Mouse (Mus musculus) adrenal gland, postnatal 4 days (tissue): Measurements from ENCODE around the gene Smg6. TPM values are rescaled to one million over a fixed set of nuclear protein-coding genes. Genes with fewer than 3 reads are reported as not detected.
A peak's percentile ranks its signal among the peaks of the same experiment; 100 is the strongest.

ENCODE experiments used
- DNase-seq, 2 experiments: peaks; one replicate each; pipeline ENCODE4 v3.0.0; 2021 to 2022; ENCODE audit warnings: low spot score in 2 of 2, mixed read lengths in 2 of 2
- long read RNA-seq, 2 experiments: library from polyadenylated mRNA; stranded (forward); transcript quantifications; one replicate each; pipeline ENCODE4 v2.0.0; 2021
- total RNA-seq, 2 experiments: library from RNA; stranded (reverse); gene quantifications; 2 replicates each; pipeline ENCODE4 v1.2.3; 2021

Gene Smg6
- total RNA-seq: 10 to 100 TPM; 32.7 to 37.8 TPM
- long read RNA-seq, experiment 1, full-length matches to known transcripts: 1 of 17 reads
- long read RNA-seq, experiment 1, partial matches to known transcripts: 9 of 17 reads
- long read RNA-seq, experiment 1, other reads (novel, unspliced or antisense): 7 of 17 reads
- long read RNA-seq, experiment 2, full-length matches to known transcripts: 6 of 25 reads
- long read RNA-seq, experiment 2, partial matches to known transcripts: 11 of 25 reads
- long read RNA-seq, experiment 2, other reads (novel, unspliced or antisense): 8 of 25 reads

DNA sequence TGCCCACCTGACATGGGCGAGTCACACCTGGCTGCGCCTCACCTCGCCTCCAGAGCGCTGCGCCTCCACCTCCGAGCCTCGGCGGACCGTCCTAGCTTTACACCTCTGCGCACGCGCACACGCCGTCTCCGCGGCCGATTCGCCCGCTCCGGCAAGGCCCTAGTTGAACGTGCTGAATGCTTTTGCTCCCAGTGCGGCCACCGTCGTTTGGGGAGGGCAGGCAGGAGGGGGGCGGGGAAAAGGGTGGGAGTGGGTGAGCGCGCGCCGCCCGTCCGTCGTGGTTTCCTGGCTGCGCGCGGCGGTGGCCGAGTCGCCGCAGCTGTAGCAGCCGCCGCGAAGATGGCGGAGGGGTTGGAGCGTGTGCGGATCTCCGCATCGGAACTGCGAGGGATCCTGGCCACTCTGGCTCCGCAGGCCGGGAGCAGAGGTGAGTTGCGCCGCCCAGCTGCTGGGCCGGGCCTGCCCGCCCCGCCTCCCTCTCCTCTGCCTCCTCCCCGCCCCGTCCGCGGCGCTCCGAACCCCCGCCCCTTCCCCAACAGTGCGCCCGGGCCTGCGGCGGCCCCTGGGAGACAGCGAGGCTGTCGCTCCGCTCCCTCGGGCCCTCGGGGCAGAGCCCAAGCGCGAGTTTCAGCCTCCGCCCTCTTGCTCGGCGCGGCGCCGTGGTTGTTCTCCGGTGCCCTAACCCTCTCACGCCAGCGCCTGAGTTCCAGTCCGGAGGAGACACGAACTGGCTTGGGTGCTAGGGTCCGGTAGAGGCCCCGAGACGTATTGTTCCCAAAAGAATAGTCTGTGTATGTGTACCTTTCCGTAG is at the start of gene Smg6, which contains the start of gene Srr:
Gene Smg6, plus strand, starts transcription at position 247 of the 811 bp plus-strand sequence.
Gene Srr, minus strand, starts transcription at position 372 of the 811 bp plus-strand sequence.
- peak; percentile 82 to 93 for DNase-seq

DNA sequence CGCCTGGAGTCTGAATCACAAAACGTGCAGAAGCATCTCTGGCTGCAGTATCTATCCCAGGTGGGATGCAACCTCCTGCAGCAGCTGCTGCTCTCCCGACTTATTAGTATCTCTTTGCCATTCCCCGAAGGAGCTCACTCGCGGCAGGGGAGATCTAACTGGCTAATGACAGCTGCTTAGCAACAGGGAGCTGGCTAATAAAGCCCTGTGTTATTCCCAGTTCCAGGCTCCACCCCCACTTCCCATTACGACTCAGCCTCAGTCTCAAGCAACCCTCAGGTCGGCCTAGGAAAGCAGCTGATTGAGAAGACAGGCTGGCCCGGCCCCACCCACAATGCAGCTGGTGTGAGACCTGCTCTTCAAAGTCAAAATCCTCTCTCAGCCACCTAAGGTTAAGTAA is 48.8 kb upstream of the Smg6 start:
- DNase-seq: no peak

DNA sequence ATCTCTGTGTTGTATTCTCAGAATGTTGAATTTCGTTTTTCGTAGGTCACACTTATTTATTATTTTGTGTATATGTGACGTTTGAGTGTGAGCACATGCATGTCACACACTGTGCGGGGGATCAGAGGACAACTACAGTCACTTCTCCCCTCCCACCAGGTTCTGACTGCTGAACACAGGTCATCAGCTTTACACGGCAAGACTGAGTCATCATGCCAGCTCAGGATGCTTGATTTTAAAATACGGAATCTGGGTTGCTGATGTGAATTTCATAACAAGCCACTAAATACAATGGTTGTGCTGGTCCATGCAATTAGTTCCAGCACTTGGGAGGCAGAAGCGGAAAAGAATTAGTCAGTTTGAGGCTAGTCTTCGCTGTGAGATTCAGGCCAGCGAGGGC is 44.6 kb upstream of the Smg6 start:
- DNase-seq: no peak

DNA sequence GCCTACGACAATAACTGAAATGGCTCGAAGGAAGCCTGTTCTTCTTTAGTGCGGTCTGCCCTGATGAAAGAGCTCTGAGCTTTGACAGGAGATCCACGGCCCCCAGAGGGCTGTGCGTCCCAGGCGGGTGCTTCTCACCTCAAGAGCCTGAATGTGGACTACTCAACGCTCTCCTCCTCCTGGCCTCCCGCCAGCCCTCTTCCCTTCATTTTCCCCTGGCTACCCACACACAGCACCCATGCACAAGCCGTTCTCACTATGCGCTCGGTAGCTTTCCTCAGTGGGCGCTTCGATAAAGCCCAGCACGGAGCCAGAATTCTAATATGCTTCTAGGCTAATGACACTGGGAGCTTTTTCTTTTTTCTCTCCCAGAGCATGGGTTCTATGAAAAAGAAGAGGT is 43.6 kb upstream of the Smg6 start:
- no peak for DNase-seq

DNA sequence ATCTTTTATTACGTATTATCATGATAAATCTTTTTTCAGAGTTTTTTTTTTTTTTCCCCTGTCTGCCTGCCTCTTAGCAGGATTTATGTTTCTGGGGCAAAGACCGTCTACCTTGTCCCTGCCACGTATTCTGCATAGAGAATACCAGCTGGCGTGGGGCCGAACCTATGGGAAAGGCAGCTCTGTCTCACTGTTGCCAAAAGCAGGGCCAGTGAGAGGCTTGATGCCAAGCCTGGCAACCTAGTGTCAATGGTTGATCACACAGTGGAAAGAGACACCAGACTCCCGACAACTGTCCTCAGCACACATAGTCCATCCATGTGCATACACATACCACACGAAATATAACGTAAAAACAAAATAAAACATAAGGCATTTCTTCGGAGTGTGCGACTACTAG is 42.5 kb upstream of the Smg6 start:
- no peak for DNase-seq

DNA sequence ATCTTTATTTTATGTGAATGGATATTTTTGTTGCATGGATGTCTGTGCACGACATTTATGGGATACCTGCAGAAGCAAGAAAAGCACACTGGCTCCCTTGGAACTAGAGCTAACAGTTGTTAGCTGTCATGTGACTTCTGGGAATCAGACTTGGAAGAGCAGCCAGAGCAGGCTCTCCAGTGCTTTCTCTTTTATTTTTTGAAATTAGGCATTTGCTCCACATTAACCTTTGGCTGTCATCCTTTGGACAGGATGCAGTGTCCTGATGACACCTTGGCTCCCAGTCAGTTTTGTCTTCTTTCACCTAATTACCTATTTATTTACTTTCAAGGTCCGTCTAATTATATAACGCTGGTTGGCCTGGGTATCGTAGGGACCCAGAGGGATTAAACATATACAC is 31.0 kb upstream of the Smg6 start:
- no peak for DNase-seq

DNA sequence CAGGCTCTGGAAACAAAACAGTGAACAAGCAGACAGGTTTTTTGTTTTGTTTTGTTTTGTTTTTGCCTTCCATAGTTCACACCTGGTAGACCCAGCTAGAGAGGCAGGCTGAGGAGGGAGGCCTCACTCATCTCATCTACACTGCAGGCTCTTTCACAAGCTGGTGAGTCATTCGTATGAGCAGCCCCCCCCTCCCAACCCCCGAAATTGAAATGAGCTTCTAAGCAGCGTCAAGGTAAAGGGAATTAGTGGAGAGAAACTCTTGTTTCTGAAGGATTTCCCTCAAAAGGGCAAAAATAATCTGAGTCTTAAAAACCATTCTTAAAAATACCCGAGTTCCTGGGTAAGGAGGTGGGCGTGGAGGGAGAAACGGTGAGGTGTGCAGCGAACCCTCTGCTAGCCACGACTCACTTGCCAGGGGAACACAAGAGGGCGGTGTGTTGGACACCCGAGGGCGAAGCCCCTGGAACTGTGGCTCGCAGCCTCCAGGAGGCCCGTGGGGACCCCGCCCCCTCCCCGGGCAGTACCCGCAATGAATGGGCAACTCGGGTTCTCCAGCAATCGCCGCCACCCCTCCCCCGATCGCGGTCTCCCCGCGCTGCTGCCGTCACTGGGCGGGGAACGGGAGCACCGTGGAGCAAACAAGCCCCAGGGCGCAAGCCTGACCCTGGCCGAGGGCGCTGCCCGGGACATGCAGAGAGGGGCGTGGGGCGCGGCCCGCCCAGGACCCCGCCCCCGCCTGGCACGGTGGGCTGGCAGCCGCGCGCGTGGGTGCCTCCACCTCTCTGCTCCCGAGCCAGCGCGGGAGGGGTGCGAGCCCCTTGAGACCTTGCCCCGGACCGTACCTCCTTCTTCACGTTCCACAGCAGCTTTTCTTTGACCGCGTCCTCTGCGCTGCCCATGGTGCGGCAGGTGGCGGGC is 29.4 kb upstream of the Smg6 start:
- DNase-seq: peak; percentile 38 to 66

DNA sequence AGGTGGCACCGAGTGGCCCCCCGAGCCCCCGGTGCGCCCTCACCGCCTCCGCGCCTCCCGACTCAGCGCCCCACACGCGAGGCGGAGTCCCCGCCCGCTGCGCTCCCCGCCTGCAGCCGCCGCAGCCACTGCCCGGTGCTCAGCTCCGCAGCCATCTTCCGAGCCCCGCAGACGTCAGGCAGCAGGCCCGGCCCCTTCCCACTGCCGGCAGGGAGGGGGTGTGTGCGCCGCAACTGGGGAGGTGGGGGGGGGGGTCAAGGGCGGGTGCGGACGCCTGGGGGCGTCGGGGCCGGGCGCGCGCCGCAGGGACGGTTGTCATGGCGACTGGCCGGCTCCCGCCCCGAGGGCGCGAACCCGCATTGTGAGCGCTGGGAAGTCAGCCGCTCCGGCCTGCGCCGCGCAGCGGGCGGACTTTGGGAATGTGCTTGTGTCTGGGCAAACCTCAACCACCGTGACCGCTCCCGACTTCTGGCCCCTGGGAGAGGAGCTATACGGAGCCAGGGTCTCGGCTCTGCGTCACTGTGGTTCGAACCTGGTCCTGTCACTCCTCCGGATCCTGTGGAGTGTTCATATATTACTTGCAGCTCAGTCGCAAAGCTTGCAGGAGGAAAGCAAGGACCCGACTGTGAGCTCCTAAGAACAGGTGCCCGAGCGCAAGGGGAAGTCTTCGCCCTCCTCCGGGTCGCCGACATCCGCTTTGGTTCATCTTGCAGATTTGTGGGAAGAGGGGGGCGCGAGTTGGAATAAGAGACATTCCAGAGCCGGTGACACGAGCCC is 28.5 kb upstream of the Smg6 start, which contains the start of gene Sgsm2:
Gene Sgsm2, minus strand, starts transcription at position 160 of the 777 bp plus-strand sequence.
- DNase-seq: peak; percentile 44 to 47

DNA sequence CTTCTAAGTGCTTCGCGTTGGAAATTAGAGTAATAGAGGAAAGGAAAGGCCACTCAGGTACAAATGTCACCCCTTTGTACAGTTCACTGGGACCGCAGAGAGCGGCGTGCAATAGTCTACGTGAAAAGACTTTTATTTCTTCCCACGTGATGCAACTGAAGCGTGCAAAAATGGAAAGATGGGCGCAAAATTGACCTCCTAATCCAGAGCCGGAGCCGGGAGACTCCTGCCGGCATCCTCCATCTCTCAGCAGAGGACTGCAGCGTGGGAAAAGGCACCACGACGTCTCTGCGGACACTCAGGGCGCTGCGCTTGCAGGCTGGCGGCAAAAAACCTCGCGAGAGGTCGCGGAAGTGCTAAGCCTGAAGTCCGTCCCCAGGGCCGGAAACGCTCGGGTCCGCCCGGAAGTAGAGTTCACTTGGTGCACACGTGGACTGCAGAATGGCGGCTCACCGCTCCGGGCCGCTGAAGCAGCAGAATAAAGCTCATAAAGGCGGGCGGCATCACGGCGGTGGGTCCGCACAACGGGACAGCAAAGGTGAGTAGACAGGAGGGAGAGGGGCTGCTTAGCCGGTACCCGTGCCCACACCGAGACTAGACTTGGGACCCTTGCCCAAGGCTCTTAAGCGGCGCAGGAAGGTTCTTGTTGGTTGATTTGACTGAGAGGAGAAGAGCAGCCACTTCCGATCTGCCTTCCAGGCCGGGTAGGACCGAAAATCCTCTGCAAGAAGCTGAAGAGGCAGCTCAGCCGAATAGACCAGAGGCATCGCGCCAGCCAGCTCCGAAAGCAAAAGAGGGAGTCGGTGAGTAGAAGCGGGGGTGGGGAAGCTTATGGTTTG is 27.7 kb upstream of the Smg6 start, which contains the start of gene Tsr1:
Gene Tsr1, plus strand, starts transcription at position 394 of the 839 bp plus-strand sequence.
- DNase-seq: peak; percentile 71 to 77

DNA sequence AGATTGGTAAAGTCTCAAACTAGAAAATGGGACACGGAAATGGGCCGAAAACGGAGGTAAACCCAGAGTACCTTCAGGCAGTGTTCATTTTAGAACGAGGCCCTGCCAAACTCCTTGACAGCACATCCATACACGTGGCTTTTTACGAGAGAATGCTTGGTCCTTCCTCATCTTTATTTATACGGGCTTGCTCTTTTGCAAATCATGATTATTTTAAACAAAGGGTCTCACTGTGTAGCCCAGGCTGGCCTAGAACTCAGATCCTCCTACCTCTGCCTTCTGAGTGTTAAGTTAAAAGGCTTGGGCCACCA is 27.2 kb upstream of the Smg6 start:
- no peak for DNase-seq

DNA sequence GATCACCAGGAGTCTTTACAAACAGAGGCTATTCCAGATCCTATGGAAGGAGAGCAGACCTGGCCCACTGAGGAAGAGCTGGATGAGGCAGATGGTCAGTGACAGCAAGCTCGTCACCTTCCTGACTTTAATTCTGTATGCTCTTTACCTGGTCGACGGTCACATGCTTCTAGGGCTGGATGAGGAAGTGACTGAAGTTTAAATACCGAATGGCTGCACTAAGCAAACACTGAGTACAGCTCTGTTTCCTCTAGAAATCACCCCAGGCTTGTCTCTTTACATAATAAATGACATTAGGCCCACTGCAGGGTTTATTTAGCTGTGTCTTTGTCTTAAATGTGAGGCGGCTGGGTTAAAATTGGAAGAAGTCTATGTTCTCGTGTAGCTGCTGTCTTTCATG is 24.1 kb upstream of the Smg6 start:
- no peak for DNase-seq

DNA sequence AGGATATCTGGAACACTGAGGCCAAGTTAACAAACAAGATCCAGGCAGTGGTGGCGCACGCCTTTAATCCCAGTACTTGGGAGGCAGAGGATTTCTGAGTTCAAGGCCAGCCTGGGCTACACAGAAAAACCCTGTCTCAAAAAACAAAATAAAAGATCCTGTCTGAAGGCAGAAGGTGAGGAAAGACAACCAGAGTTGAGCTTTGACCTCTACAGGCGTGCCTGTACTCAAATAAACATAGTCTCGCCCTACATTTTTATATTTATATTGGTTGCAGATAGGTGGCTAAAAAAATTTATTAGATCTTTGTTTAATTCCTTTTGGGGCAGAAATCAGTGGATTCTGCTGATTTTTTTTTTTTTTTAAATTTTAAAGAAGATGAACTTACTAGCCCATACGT is 23.2 kb upstream of the Smg6 start:
- DNase-seq: no peak

DNA sequence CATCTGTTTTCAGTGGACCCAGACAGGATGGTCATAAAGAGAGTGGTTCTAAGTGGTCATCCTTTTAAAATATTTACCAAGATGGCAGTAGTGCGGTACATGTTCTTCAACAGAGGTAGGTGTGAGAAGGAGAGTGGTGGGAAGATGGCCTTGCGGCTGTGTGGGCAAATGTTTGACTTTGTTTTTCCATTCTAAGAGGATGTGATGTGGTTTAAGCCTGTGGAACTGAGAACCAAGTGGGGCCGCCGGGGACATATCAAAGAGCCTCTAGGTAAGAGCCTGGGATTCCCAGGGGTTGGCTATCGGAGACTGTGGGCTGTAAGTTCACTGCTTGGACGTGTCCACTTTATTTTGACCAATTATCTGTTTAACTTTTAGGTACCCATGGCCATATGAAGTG is 17.8 kb upstream of the Smg6 start:
- DNase-seq: no peak

DNA sequence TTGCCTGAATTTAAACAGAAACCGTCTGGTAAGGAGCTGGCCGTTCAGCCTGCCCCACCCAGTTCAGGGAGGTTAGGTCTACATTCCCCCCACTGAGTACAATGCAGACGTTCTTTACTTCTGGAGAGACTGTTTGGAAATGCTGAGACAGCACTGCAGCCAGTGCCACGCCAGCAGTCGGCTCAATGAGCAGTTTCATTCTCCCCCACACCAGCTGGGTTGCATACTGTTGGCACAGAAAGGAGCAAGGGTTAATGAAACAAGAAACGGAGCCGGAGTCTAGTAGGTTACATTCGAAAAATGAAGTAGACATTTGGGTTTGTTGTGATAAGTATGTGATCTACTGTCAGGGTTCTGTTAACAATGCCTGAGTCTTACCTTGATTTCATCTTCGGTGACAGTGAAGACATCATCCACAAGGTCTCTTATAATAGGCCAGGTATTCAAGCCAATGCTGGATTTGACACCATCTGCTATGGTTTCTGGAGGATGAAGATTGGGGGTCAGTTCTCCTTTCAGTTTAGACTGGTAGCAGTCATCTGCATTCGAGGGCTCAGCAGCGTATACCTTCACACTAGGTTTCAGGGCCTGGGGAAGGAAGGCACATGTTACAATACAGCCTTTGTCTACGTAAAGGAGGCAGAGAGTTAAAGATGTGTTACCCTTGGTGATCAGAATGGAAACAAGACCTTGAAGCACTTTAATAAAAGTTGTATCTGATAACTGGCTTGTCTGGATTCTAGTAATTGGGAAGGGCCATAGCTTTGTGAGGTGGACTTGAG is 16.8 kb upstream of the Smg6 start:
- DNase-seq: no peak

DNA sequence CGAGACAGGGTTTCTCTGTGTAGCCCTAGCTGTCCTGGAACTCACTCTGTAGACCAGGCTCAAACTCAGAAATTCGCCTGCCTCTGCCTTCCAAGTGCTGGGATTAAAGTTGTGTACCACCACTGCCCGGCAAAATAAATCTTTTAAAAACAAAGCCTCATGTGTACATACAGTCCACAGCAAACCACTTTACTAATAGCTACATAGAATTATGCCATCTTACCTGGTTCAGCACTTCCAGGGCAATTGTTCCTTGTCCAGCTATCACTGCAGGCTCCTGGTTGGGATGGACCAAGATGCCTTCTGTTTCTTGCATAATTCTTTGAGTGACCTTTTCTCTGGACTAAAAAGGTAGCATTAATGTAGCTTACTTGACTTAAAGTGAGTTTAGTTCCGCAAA is 15.6 kb upstream of the Smg6 start:
- no peak for DNase-seq

DNA sequence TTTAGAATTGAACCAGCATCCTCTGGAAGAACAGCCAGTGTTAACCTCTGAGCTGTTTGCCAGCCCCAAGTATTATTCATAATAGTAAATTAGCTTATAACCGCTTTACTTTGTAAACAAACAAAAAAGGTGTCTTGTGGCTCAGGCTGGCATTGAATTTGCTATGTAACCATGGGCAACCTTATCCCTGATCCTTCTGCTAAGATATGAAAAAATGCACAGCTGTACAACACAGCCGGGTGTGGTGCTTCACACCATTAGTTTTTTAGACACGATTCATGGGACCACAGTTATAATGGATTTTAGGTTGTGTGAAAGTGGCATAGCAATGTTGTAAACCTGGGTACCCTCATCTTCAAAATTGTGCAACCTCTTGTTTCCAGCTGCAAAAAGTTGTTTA is 13.1 kb upstream of the Smg6 start:
- DNase-seq: no peak

DNA sequence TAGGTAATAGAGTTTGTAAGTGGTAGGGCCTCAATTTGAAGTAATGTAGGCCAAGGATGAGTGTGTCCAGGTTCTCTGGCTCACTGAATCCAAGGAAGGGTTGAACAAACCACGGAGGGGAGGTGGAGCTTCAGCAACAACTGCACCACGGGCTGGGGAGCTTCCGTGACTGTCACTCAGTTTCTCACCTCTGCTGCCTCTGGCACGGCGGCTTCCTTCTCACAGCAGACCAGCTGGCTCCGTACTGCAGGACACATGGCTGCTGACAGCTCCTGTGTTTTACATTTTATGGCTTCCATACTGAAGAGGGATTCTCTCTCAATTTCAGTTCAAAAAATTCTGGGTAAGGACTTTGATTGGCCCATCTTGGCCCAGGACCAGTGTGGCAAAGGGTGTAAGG is 6.4 kb upstream of the Smg6 start:
- no peak for DNase-seq

DNA sequence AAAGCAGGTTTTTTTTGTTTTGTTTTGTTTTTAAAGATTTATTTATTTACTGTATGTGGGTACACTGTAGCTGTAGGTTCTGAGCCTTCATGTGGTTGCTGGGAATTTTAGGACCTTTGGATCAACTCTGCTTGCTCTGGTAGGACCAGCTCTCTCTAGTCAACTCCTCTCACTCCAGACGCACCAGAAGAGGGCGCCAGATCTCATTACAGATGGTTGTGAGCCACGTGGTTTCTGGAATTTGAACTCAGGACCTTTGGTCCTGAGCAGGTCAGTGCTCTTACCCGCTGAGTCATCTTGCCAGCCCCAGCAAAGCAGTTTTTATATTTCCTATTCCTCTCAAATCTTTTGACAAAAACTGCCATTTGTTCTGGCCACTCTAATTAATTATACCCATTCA is 1.5 kb upstream of the Smg6 start:
- DNase-seq: no peak

DNA sequence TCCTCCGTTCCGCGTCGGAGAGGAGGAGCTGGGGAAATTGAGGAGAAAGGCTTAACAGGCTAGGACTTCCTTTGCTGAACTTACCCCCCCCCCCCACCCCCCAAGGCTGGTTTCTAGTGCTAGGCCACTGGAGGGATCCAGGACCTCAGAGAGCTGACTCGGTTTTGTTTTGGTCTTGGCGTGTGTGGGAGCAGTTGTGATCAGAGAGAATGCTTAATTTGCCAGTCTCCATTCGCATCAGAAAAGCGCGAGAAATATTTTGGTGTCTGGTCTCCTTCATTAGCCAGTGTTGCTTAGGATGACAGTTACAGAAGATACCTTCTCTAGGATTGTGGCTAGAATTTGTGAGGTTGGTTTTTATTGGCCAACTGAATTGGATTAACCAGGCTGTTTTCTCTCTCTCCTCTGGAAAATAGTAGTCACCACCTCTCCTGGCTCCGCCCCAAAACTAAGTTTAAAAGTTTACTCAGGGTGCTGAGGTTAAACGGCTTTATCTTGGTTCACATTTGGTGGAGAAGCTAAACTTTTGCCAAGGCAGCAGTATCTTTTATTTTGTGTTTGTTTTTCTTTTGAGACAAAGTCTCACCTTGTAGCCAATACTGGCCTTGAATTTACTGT is 874 bp downstream of the Smg6 start:
- no peak for DNase-seq
